Mouse (Mus musculus) CD4-positive, CD25-positive, alpha-beta regulatory T cell, adult 4 months (primary cell): ENCODE measurements around the gene Trim5. TPM values are rescaled to one million over a fixed set of nuclear protein-coding genes. Genes with fewer than 3 reads are reported as not detected.

ENCODE experiments used
- polyA plus RNA-seq, 2 experiments: library from polyadenylated mRNA; unstranded; fragments of 100-300 nt; shearing (Covaris generic); gene quantifications; one replicate each; pipeline ENCODE4 v1.2.1; 2017

Trim5 gene
- polyA plus RNA-seq, 2 experiments from 2014 or later: 36.0 to 41.6 TPM

Other genes starting within 250 kb of the Trim5 start
- not detected for gene Olfr642, start 235.4 kb downstream of the Trim5 start, polyA plus RNA-seq
- gene 4930516K23Rik, start 226.6 kb downstream of the Trim5 start, polyA plus RNA-seq: not detected
- not detected for gene Olfr644, start 216.2 kb downstream of the Trim5 start, polyA plus RNA-seq
- gene Olfr645, start 202.6 kb downstream of the Trim5 start, polyA plus RNA-seq: not detected
- gene Olfr646, start 183.2 kb downstream of the Trim5 start, polyA plus RNA-seq: not detected
- not detected for gene Ubqln5, start 158.3 kb downstream of the Trim5 start, polyA plus RNA-seq
- not detected for gene Olfr643, start 150.7 kb downstream of the Trim5 start, polyA plus RNA-seq
- not detected for gene Ubqln3, start 144.8 kb downstream of the Trim5 start, polyA plus RNA-seq
- not detected for gene Ubqlnl, start 137.5 kb downstream of the Trim5 start, polyA plus RNA-seq
- not detected for gene Olfm5, start 123.3 kb downstream of the Trim5 start, polyA plus RNA-seq
- under 1 TPM; 0.20 to 0.23 TPM for gene Olfr648, start 104.7 kb downstream of the Trim5 start, polyA plus RNA-seq
- gene Olfr649, start 92.1 kb downstream of the Trim5 start, polyA plus RNA-seq: not detected
- gene Trim6, start 69.3 kb downstream of the Trim5 start, polyA plus RNA-seq: 1 to 10 TPM in 1 of 2 experiments, under 1 TPM in 1; 0.25 to 2.7 TPM
- gene Trim34a, start 43.6 kb downstream of the Trim5 start, polyA plus RNA-seq: 10 to 100 TPM; 71.3 to 83.9 TPM
- 100 to 1,000 TPM; 162 to 190 TPM for gene Trim12a, start 27.4 kb upstream of the Trim5 start, polyA plus RNA-seq
- gene Trim34b, start 41.4 kb upstream of the Trim5 start, polyA plus RNA-seq: 1 to 10 TPM; 1.1 to 2.3 TPM
- gene Trim12c, start 65.3 kb upstream of the Trim5 start, polyA plus RNA-seq: 10 to 100 TPM; 20.6 to 26.7 TPM
- 1 to 10 TPM; 1.1 to 1.5 TPM for gene Trim30b, start 81.8 kb upstream of the Trim5 start, polyA plus RNA-seq
- gene Trim30c, start 112.7 kb upstream of the Trim5 start, polyA plus RNA-seq: 1 to 10 TPM in 1 of 2 experiments, under 1 TPM in 1; 0.75 to 1.2 TPM
- gene Trim30a, start 177.1 kb upstream of the Trim5 start, polyA plus RNA-seq: 10 to 100 TPM; 81.7 to 90.6 TPM
- gene Trim30d, start 219.8 kb upstream of the Trim5 start, polyA plus RNA-seq: 10 to 100 TPM; 40.7 to 42.4 TPM